Mouse (Mus musculus) embryonic fibroblast, embryonic 13.5 days (primary cell): ENCODE measurements at regions not wholly inside any gene's neighbourhood (a gene's known extent, or its start where the extent isn't known, plus 50 kb on each side); places are given as distances from the start of the nearest gene placed in this dataset.

Source experiments
- H3K27ac ChIP-seq: 2 replicates; pipeline ENCODE4 v1.5.1; 2012; ENCODE audit warnings: low read length, control low read depth, inconsistent platforms; ENCODE audit not compliant: insufficient read depth
- H3K4me1 ChIP-seq: 2 replicates; pipeline ENCODE4 v1.6.1; 2011; ENCODE audit warnings: low read length; ENCODE audit not compliant: control insufficient read depth, insufficient read depth
- H3K4me3 ChIP-seq: 2 replicates; pipeline ENCODE4 v1.5.1; 2011; ENCODE audit warnings: mild to moderate bottlenecking, control low read depth, low read length; ENCODE audit not compliant: insufficient read depth
- CTCF ChIP-seq: IDR thresholded peaks from 2 replicates; pipeline ENCODE4 v1.5.1; 2011; ENCODE audit warnings: mild to moderate bottlenecking, control low read depth, low read length, moderate library complexity, borderline replicate concordance; ENCODE audit not compliant: insufficient read depth
- POLR2A ChIP-seq: IDR thresholded peaks from 2 replicates; pipeline ENCODE4 v1.6.1; 2011; ENCODE audit warnings: low read depth, mild to moderate bottlenecking, control low read depth, low read length, moderate library complexity

DNA sequence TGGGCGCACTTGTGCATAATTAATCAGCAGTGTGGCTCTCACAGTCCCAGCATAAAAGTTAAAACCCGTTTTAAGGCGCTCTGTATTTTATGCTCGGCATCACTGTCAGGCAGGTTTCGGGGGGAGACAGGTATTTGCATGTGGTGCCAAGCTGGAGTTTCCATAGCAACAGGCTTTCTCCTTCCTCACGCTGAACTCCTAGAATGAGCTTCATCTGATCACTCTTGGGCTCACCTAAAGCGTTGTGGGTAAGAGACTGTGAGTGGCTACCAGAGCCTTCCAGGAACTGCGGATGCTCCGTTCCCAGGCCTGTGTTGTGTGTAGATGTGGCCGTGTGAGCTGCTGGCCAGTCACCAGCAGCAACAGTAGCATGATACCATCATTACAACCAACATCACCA, 161.5 kb downstream of the Ajap1 start:
- no peak overlapping the region for H3K27ac ChIP-seq
- TF ChIP-seq POLR2A (no peak), CTCF (no peak)
- H3K4me1 ChIP-seq = no peaks in the 10 kb centered on the region
- no peak overlapping the region for H3K4me3 ChIP-seq

DNA sequence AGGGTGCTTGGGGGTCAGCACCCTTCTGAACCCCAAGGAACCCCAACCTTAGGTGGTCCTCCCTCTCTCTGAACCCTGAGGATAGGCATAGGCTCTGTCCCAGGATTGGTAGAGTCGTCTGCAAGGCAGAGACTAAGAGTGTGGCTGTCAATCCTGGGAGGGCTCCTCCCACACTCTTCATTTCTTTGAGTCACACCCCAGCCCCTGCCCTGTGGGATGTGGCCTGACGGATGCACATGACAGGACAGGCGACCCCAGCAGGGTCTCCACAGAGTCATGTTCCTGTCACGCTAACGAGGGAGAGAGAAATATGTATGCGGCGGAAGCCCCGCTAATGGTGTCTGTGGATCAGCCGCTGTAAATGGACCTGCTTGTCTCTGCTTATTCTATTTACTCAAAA, 162.0 kb downstream of the Ajap1 start:
- no peak overlapping the region for H3K4me3 ChIP-seq
- H3K4me1 ChIP-seq = no peaks in the 10 kb centered on the region
- TF ChIP-seq POLR2A (no peak), CTCF (no peak)
- H3K27ac ChIP-seq = no peak overlapping the region

- H3K4me1 ChIP-seq = no peaks in the 10 kb centered on the region
- TF ChIP-seq POLR2A (no peak), CTCF (no peak)
- no peak overlapping the region for H3K4me3 ChIP-seq
- H3K27ac ChIP-seq = no peak overlapping the region
Measured at GRCm38 (mm10) chr4:153316964-153317724, 165.5 kb downstream of the Ajap1 start.

DNA sequence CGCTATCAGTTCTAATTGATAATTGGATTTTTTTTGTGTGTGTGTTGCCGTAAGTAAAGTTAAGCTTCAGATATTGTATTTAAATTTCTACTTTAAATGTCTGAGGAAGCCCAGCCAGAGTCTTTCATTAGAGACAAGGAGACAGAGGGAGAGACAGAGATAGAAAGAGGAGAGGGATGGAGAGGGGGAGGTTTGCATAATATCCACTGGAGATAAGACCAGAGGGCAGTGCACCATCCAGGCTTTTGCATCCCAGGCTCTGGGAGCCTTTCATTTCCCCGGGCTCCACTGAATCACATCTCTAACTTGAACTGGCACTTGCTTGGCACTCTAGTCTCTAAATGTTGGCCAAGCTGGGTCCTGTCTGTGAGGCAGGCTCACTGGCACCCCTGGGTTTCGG, 166.1 kb downstream of the Ajap1 start:
- Histone ChIP-seq H3K4me3 (no peak overlapping the region), H3K4me1 (no peaks in the 10 kb centered on the region), H3K27ac (no peak overlapping the region)
- no peak for TF ChIP-seq CTCF
- TF ChIP-seq POLR2A = no peak

DNA sequence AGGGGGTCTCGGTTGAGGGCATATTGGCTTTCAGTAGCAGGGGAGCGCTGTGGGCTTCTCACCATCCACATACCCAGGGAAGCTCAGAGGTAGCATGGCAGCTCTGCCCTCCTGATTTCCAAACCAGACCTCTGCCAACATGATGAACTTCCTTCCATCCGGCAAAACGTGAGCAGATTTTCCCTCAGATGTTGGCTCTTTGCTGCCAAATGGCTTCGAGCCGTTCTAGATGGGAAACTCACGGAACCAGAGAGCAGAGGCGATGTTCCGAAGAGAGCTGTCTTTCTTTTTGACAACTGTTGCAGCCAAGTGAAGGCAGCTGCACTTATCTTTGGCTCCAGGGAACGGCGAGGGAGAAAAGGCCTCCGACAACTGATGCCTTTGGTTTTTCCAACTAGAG, 168.7 kb downstream of the Ajap1 start:
- H3K4me1 ChIP-seq = no peaks in the 10 kb centered on the region

DNA sequence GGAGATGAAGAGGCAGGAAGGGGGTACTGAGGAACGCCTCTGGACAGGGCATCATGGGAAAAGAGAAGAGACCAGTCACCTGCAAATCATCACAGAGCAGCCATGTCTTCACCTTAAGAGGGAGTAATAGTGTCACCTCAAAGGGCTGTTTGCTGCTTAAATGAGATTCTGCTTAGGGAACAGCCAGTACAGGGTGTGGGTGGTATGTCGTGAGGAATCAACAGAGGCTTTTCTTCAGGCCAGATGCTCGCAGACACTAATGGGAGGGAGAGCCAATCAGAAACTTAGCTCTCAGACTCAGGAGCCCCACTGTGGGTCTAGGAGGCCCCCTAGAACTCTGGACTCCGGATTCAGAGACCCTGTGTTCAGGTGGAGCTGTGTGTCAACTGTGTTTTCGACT, 171.0 kb downstream of the Ajap1 start:
- H3K4me3 ChIP-seq = no peak overlapping the region
- no peaks in the 10 kb centered on the region for H3K4me1 ChIP-seq
- H3K27ac ChIP-seq = no peak overlapping the region
- TF ChIP-seq CTCF = no peak
- TF ChIP-seq POLR2A = no peak

More for the DNA sequence above, 168.7 kb downstream of the Ajap1 start:
- no peak for TF ChIP-seq CTCF
- TF ChIP-seq POLR2A = no peak
- Histone ChIP-seq H3K27ac (no peak overlapping the region), H3K4me3 (no peak overlapping the region)

DNA sequence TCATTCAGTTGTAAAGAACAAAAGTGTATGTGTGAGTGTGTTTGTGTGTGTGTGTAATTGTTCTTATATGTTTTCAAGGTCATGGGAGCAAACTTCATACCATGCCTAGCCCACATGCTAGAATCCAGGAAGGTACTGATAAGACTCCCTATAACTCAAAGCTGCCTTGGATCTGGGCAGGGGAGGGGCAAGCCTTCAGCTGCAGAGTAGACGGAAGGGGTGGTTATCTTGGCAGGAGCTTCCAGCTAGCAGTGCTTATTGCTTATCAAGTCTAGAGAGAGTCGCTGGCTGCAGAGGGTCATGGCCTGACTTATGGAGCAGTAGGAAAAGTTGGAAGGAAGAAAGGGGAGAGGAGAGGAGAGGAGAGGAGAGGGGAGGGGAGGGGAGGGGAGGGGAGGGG, 172.0 kb downstream of the Ajap1 start:
- Histone ChIP-seq H3K4me1 (no peaks in the 10 kb centered on the region), H3K4me3 (no peak overlapping the region), H3K27ac (no peak overlapping the region)
- TF ChIP-seq POLR2A (no peak), CTCF (no peak)

DNA sequence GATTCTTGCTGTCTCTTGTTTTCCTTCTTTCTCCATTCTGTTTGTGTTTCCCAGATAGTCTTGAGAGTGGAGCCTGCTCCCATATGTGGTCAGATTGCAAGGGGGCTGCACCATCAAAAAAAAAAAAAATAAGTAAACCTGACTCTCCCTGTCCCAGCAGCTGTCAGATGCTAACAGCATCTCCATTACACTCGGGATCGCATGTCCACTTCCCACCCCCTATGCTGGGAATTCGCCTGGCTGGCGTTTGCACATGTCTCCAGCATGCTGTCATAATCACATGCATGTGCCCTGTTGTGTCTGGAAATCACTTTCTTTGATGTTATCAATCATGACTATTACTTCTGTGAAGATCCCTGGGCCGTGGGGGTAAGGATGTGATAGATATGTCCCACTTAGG, 179.1 kb downstream of the Ajap1 start:
- Histone ChIP-seq H3K4me1 (no peaks in the 10 kb centered on the region), H3K27ac (no peak overlapping the region), H3K4me3 (no peak overlapping the region)
- TF ChIP-seq CTCF (no peak), POLR2A (no peak)

- Histone ChIP-seq H3K4me1 (no peaks in the 10 kb centered on the region), H3K4me3 (no peak overlapping the region), H3K27ac (no peak overlapping the region)
- TF ChIP-seq POLR2A (no peak), CTCF (no peak)
Measured at GRCm38 (mm10) chr4:153302855-153303254, 179.8 kb downstream of the Ajap1 start.

GRCm38 (mm10) chr4:153298277-153298676, 184.3 kb downstream of the Ajap1 start:
- no peaks in the 10 kb centered on the region for H3K4me1 ChIP-seq
- TF ChIP-seq CTCF (no peak), POLR2A (no peak)
- no peak overlapping the region for H3K4me3 ChIP-seq
- no peak overlapping the region for H3K27ac ChIP-seq
